Mouse (Mus musculus) liver, adult (tissue): ENCODE data around the gene Wrnip1.

ENCODE experiments used
- GATA4 ChIP-seq: IDR thresholded peaks from 2 replicates; pipeline ENCODE4 v1.6.1; 2014; ENCODE audit warnings: mild to moderate bottlenecking, low read length; ENCODE audit not compliant: insufficient replicate concordance

Gene Wrnip1

DNA sequence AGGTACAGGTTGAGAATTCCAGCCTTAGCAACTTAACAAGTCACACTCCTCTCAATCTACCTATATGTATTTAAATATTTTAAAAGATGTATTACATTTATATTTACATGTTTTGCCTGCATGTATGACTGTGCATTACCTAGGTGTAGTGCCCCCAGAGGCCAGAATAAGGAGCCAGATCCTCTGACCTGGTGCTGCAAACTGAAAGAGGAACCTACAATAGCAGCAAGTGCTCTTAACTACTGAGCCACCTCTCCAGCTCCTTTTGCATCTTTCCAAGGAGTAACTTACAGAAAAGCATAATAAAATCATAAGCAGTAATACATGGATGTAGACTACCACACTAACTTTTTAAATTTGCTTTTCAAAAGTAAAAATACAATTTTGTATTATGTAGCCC lies 979 bp upstream of the Wrnip1 start:
- no peak for TF ChIP-seq GATA4

- TF ChIP-seq GATA4 = no peak
Measured at GRCm38 (mm10) chr13:32802259-32803081, 632 bp downstream of the Wrnip1 start, which contains the start of gene D930007J09Rik. D930007J09Rik (minus strand) TSS chr13:32802849.

GRCm38 (mm10) chr13:32803701-32804345 lies 2.0 kb downstream of the Wrnip1 start:
- TF ChIP-seq GATA4 = no peak

GRCm38 (mm10) chr13:32806820-32807219 lies 5.0 kb downstream of the Wrnip1 start:
- TF ChIP-seq GATA4 = no peak

DNA sequence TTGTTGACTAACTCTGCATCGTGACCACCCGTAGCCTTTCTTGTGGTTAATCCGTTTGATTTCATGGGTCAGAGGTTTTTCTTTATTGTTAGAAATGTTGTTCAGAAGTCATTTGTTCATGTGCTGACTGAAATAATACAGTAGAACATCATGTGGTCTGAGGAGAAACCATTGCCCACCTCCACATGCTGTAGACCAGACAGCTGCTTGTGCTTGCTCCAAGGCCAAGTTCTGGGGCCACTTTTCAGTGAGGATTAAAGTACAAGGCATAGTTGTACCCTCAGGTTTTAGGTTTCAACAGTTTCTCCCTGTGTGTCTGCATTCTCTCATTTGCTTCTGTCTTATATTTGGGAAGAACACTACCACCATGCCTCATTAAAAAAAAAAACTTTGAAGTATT lies 5.8 kb downstream of the Wrnip1 start:
- TF ChIP-seq GATA4 = no peak

DNA sequence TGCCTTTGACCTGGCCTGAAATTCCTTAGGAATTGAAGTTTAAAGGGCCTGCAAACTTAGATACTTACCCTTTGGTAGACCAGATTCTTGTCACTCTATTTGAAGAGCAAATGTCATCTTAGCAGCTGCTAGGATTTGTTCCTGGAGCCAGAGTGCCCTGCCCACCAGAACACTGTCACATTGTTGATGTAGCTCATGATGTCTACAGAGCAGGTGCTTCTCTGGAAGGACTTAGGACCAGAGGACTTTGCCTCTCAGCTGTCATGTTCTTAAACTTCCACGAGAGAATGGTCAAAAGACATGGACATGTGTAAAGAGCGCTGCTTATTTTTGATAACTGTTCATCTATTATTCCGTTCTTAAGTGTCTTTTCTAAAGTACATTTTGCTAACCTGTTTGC lies 17.4 kb downstream of the Wrnip1 start:
- TF ChIP-seq GATA4 = no peak

GRCm38 (mm10) chr13:32819926-32820325 lies 18.1 kb downstream of the Wrnip1 start:
- no peak for TF ChIP-seq GATA4

- no peak for TF ChIP-seq GATA4
Measured at GRCm38 (mm10) chr13:32821671-32822070, 19.8 kb downstream of the Wrnip1 start.

GRCm38 (mm10) chr13:32823126-32823525 lies 21.3 kb downstream of the Wrnip1 start:
- no peak for TF ChIP-seq GATA4

GRCm38 (mm10) chr13:32824377-32825330 lies 22.8 kb downstream of the Wrnip1 start:
- peak; percentile 88 for TF ChIP-seq GATA4

GRCm38 (mm10) chr13:32825546-32825945 lies 23.7 kb downstream of the Wrnip1 start:
- TF ChIP-seq GATA4 = no peak

DNA sequence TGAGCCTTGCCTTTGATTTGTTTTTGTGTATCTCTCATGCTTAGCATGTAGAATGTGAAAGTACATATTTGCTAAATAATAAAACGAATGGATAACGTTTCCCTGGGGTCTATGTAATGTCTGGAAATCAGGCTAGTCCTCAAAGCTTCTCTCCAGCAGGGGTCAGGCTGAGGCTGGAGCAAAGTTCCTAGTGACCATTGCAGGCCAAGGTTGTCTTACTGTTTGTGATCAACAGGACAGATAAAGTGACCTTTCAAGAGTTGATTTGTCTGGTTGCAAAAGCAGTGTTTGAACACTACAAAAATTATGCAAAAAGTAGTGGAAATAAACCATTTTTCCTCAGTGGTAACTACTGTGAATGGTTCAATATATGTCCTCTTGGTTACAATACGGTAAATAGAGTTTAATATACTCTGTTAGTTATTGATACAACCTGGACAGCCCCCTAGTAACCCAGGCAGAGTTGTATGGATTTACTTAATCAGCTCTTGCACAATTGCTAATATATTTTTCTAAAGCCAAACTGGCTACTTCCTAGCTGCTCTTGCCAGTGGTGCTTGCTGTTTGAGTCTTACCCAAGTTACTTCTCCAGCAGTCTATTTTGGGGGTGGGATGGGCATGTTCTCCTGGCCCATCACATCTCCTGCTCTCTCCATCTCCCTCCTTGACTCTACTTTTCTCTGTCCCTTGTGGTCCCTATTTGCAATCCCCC lies 25.4 kb downstream of the Wrnip1 start:
- TF ChIP-seq GATA4 = peak; percentile 77

DNA sequence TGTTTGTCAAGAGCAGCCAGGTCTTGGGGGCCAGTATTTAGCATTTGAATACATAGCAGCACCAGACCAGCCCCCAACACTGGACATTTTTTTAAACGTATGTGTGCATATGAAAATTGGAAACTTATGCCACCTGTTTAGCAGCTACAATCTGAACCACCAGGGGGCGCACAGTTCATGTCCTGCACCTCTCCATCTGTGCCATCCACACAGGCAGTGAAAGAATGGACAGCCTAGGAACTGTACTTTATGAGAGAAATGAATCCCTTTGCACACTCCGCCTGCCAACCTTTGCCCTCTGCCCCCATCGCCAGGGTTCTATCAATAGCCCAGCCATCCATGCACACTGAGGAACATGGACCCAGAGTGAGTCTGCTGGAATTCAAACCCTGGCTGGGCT lies 26.1 kb downstream of the Wrnip1 start:
- TF ChIP-seq GATA4 = no peak

- no peak for TF ChIP-seq GATA4
Measured at GRCm38 (mm10) chr13:32828886-32829285, 27.0 kb downstream of the Wrnip1 start.
